Mouse (Mus musculus): Measurements from ENCODE around the gene Rere.

Gene Rere

DNA sequence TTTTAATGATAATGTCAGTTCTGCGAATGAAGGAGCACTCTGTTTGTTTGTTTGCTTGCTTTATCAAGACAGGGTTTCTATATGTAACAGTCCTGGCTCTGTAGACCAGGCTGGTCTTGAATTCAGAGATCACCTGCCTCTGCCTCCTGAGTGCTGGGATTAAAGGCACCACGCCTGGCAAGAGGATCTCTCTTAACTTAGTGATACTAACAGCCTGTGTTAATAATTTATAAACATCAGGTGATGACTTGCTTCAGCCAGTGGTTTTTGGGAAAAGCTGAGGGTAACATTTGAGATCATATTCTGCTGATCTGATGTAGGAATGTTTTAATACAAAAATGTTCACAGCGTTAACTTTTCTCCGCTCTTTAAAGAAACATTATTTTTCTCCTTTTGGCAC is 112.6 kb downstream of the Rere start:
- DNase-seq, result peak; percentile 53

DNA sequence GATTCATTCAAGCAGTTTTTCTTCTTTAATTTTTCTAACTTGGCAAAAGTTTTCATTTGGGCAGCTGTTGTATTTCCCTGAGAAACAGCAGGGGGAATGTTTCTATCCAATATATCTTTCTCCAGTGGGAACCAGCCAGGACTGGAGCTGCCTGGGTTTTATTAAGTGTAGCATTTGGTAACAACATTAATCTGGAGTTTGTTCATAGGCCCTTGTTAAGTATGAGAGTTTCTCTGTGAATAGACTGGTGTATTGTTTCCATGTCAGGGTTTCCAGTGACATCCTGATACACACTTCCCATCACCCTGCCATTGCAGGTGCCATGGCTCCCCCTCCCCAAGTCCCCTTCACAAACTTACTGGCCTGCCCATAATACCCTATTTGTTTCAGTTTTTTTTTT is 114.9 kb downstream of the Rere start:
- DNase-seq, result peak; percentile 69

DNA sequence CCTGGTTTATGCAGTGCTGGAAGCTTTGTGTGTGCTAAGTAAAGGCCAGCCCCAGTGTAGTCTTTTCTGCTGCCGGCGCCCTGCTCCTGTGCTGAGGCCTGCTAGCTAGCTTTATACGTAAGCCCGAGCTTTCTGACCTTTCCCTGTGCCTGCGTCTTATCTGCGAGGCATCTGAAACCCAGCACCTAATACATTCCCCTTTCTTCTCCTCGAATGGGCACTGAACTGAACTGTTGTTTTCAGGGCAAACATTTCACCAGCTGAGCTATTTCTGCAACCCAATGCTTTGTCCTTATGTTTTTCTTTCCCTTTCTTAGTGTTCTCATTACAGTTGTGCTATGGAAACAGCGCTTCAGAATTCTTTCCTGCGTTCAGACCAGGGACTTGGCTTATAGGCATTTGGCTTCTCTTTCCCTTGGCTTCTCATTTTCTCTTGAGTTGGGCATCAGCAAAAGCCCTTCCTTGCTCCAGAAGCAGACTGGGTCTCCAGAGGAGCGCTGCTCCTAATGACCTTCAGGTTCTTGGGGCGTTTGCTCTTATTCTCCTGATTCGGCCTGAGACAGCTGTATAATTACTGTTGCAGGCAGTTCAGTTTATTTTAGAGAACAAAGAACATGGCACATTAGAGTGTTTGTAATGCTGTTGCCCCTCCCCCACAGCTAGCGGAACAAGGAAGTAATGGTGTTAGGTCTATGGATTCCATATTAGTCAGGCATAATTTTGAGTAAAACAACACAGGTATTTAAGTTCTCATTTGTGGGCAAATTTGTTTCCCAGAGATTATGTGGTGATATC is 115.6 kb downstream of the Rere start:
- peak; percentile 45 for DNase-seq

DNA sequence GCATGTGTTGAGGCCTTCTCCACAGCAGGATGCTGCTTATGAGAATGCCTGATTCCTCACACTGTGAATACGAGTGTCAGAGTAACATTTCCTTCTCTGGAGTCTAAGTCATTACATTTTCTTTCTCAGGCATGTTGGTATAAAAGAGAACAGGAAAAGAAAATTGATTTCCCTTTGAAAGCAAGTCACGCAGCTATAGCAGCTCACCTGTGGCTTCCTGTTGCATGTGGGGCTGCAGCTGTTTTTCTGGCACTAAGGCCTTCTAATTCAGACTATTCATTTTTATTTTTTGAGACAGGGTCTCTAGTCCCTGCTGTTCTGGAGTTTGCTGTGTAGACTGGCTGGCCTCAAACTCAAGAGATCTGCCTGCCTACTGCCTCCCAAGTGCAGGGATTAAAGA is 117.6 kb downstream of the Rere start:
- DNase-seq, result no peak

GRCm38 (mm10) chr4:150401830-150402607 is 120.6 kb downstream of the Rere start:
- DNase-seq, result peak; percentile 47

DNA sequence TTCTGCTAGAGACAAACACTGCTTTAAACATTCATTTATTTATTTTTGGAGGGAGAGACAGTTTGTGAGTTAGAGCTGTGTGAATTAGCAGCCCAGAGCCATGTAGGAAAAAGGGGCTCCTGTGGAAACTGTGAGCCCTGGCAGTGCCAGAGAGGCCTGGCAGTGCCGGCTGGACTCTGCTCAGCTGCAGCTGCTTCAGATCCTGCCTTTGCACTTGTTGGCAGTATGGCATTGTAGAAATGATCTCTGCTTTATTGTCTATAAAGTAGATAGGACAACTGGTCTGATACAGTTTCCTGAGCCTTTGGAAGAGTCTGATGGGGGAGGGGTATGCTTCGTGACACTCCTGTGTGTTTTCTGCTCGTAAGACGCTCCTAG is 121.2 kb downstream of the Rere start:
- peak; percentile 41 for DNase-seq

- DNase-seq, result no peak
Measured at GRCm38 (mm10) chr4:150403941-150404340, 122.5 kb downstream of the Rere start.

GRCm38 (mm10) chr4:150404583-150404982 is 123.1 kb downstream of the Rere start:
- DNase-seq, result no peak

- DNase-seq, result no peak
Measured at GRCm38 (mm10) chr4:150405786-150406185, 124.3 kb downstream of the Rere start.

DNA sequence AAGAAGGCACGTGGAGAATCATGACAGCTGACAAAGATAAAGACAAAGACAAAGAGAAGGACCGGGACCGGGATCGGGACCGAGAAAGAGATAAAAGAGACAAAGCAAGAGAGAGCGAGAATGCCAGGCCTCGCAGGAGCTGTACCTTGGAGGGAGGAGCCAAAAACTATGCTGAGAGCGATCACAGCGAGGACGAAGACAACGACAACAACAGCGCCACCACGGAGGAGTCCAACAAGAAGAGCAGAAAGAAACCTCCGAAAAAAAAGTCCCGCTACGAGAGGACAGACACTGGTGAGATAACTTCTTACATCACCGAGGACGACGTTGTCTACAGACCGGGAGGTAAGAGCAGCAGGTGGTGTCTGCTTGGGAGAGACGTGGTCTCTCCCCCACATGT is 124.9 kb downstream of the Rere start:
- DNase-seq, result no peak

GRCm38 (mm10) chr4:150406821-150407220 is 125.4 kb downstream of the Rere start:
- no peak for DNase-seq

GRCm38 (mm10) chr4:150414296-150414695 is 132.8 kb downstream of the Rere start:
- peak; percentile 60 for DNase-seq

DNA sequence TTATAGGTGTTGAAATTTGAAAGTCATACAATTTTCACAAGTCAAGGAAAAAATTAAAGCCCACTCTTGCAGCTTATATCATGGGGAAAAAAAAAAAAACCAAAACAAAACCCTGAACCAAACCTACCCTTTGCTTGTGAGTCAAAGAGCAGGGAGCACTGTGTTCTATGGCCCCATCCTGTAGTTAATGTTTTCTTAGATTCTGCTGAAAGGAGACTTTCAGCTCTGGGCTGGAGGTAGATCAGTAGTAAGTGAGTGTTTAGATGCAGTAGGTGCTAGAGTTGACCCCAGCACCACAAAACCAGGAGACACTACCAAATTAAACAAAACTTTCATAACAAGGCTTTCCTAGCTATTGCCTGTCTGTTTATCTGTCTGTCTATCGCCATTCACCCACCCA is 133.3 kb downstream of the Rere start:
- peak; percentile 83 for DNase-seq

DNA sequence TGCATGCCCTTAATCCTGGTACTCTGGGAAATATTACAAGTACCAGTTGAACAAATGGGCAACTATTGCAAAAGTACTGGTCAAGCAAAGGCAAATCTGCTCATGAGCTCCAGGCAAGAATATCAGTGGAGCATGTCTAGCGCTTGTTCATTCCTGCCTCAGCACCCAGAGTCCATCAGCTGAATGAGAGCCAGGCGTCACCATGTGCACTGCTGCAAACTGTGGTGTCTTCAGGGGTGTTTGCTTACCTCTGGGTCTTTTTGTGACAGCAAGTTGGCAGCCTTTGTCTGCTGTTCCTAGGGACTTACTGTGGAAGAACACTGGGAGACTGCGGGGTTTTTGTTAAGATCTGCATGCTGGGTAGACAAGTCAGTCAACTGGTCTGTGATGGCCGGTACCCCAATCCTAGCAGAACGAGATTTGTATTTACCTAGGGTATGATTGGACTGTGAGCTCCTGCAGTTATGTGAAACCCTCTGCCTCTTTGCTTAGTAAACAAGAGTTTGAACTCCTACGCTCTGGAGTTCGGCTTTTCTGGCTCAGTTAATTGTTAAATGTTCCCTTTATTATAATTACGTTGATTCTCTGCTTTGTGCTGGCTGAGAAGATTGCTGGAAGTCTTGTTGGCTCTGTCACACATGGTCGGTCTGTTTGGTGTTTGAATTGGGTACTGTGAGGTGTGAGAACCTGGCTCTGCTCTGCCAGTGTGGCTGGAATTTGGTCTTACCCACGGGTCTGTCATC is 134.0 kb downstream of the Rere start:
- DNase-seq, result peak; percentile 84

- no peak for DNase-seq
Measured at GRCm38 (mm10) chr4:150420576-150421263, 139.3 kb downstream of the Rere start.

DNA sequence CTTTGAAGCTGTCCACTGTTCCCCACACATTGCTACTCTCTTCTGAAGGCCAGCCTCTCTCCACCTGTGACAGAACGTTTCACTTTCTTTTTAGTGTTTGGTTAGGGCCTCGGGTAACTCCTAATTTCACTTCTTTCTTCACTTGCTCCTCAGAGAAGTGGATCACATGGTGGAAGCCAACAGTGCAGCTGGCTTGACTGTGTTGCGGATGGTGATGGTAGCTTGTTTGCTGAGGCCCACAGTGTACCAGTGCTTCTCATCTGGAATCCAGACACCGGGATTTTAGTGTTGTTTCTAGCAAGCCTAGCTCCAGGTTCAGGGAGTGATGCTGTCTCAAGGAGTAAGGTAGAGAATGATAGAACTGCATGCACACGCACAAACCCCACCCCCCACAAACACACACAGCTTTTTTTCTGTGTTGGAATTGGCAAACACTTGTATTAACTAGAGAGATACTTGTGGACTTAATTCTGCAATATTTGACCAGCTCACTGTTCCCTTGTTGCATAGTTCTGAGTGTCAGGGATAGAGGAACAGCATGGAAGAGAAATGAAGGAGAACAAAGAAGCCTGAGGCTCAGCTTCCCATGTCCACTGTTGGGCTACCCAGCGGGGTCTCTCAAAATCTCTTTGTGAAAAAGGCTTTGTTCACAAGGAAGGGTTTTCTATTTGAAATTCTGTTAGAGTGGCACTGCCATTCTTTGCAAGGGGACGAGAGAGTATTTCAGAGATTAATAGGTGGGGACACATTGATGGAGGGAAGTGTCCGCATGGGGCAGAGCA is 144.8 kb downstream of the Rere start:
- no peak for DNase-seq

DNA sequence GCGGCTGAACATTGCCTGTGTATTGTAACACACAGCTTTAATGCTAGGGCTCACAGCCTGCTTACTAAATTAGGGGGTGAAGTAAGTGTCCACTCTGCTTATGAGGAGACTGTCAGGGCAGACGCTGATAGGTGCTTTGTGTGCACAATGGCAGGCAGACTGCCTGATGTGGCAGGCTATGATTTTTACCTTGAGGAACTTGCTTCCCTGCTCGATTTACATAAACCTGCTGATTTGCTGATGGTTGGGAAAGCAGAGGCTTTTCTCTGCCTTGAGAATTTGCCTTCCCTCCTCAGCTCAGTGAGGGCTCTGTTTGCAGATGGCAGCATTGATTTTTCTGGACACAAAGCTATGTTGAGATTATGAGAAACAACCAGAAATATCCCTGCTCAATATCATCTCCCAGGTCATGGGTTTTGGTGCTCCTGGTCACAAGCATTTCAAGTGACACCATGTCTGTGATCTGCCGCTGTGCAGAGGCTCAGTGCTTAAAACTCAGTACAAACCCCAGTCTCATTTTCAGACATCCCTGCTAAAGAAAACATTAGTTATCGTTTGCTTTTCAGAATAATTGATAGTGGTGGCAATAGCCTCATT is 145.5 kb downstream of the Rere start:
- no peak for DNase-seq

DNA sequence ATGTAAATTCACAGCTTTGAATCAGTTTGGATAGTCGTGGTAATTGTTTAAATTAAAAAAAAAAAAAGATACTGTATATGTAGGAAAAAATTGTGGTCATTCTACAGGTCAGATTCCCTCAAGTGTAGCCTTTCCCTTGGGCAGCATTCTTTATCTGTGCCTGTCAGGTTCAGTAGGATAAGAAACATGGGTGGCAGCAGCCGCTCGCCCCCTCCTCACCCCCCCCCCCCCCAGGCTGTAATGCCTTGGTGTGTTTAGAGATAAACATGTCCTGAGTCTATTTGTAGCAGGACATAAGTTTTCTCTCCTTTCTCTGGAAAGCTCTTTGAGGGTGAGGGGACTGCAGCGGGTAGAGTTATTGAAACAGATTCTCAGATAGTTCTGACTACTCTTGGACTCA is 147.3 kb downstream of the Rere start:
- no peak for DNase-seq

DNA sequence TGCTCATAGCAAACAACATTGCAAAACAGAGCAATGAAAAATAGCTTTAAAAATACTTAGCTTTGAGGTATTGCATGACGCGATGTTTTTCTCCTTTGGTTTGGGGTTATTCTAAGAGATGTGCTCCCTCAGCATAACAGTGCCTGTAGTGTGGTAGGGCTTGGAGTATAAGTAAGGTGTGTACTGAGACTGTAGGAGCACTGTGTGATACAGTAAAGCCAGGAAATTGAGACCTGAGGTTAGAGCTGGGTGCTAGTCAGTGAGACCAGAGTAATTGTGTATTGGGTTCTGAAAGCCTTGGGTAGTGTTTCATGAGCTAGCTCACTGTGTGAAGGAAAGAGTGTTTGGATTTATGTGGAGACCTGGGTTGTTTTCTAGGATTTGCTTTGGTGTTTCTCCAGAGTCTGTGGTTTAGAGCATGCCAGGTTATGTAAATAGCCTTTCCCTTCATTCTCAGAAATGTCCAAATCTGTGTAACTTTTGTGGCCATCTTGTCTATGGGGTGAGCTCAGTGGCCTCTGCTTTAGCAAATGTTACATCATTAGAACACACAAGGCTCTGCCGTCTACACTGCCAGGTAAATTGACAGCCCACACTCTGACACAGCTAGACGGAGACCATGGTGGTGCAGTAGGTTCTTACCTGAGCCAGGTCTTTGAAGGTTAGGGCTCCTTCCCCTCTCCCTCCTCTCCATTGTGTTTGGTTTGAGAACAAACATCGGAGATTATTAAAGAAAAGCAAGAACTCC is 152.6 kb downstream of the Rere start:
- no peak for DNase-seq

DNA sequence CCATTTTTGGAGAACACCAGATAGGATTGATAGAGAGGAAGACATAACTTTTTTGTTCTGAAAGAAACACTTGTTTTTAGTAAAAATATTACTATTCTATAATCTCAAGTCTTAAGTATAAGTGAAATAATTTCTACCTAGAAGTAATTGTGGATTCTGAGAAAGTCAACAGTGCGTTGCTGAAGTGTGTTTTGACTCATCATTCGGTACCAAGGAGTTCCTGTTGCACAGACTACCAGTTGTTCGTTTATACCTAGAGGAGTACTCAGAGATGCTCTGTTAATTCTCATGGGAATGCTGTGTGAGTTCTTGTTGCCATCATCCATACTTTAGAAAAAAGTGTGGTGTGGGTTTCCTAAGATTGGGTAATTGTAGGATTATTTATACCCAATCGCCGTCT is 154.1 kb downstream of the Rere start:
- no peak for DNase-seq

- DNase-seq, result no peak
Measured at GRCm38 (mm10) chr4:150438621-150439020, 157.2 kb downstream of the Rere start.
